Mouse (Mus musculus): Measurements from ENCODE around the gene Cd177.

GRCm38 (mm10) chr7:24715039-24715438 lies 45.1 kb downstream of the Cd177 start:
- no peak for TF ChIP-seq GATA1 (IDR thresholded peaks at IDR 0.05; ENCODE audit: low read depth, low read length)
- TF ChIP-seq CTCF (IDR thresholded peaks at IDR 0.05 in 2 of 3, conservative IDR thresholded peaks at IDR 0.05 in 1 of 3; ENCODE audit: control insufficient read depth in 1 of 3, insufficient read depth in 1 of 3, low read depth in 2 of 3, low read length in 3 of 3, poor library complexity in 1 of 3, severe bottlenecking in 1 of 3): no peak
